Mouse (Mus musculus): ENCODE results near the gene Tanc2.

DNA sequence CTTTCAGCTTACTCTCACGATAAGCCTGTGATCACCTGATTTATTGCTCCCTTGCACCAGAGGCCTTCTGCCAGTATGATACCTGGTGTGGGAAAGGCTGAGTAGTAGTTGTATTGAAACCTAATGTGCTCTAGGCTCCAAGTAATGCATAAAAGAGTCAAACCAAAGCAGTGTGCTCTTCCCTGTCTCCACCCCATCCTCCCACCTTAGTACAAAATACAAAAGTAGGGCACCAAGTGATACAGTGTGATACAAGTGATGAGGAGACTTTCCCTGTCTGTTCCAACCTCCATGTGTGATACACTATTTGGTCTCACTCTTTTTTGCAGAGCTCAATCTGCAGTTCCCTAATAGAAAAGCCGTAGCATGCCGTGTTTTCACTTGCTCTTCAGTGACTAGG, 110.7 kb downstream of the Tanc2 start:
- TF ChIP-seq CTCF (IDR thresholded peaks at IDR 0.05; ENCODE audit: borderline replicate concordance, control insufficient read depth, extremely low read depth, insufficient read depth, low read length, poor library complexity), result no peak
- no peak for TF ChIP-seq POLR2A (IDR thresholded peaks at IDR 0.05; ENCODE audit: control insufficient read depth, extremely low read depth, insufficient read depth, low read length, poor library complexity)

All from thymus, adult 2 months (tissue).